Mouse (Mus musculus) right cerebral cortex, postnatal 10 days (tissue): ENCODE measurements around the gene Irf2bpl.
A peak's percentile ranks its signal among the peaks of the same experiment; 100 is the strongest.

ENCODE experiments used
- DNase-seq, 2 experiments: peaks; one replicate each; pipeline ENCODE4 v3.0.0; 2021; ENCODE audit warnings: low spot score in 2 of 2

The Irf2bpl gene

DNA sequence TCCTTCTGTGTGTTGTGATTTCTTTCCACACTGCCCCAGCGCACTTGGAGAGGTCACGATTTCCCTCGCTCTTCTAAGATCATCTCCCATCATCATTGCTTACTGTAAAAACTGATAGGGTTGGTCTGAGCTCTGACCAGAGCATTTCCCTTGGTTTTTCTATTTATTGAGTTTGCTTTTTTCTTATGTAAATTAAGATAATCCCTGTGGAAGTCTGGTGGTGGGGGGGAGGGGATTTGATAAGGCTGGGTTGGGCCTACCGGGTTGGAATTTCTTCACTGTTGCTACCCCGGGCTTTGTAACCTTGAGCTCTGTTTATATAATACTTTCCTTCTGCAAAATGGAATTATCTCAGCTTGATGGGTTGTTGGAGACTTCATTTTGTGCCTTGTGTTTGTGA, 1.1 kb upstream of the Irf2bpl start:
- no peak for DNase-seq

DNA sequence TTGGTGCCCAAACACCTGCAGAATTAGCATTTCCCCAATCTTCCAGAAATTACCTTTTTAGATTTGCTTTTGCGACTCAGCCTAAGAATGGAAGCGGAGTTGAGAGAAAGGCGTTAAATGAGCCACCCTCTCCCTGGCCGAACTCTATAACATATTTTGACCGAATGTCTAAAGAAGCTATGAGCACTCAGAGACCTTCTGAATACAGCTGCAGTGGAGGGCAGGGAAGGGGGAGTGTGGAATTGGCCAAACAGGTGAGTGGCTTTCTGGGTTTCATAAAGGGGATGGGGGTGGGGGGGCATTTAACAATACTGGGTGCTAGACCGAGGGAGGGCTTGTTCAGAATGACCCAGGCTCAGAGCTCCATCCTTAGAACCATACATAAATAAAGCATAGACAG, 738 bp upstream of the Irf2bpl start:
- DNase-seq, result no peak

DNA sequence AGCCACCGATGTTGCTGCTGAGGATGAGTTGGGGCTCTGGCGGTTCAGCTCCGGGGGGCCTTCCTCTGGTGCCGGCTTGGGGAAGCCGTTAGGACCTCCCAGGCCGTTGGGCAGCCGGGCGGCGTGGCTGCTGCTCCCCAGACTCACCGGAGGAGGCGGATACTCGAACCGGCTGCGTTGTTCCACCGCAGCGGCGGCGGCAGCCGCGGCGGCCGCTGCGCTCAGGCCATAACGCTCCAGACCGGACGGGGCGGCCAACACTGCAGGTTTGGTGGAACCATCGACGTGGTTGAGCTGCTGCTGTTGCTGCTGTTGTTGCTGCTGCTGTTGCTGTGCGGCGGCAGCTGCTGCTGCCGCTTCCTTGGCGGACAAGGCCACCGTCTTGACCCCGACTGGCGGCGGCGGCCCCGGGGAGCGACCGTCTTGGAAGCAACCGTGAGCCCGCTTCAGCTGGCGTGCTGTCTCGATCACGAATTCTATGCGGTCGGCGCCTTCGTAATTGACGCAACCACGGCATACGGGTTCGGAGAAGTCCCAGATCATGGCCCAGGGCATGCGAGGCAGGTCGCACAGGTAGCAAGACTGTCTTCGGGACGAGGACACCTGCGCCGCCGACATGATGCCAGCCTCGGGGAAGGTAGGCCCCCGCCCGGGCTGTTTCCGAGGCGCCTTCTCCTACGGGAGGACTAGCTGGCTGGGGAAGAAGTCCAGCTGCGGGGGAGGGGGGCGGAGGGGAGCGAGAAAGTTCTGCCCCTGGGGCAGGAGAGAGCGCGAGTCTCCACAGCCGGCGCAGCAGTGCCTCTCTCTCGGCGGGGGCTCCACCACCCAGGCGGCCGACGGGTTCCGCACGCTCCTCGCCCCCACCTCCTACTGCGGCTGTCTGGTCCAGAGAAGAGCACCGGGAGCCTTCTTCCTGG, 1.1 kb downstream of the Irf2bpl start:
- peak; percentile 71 to 76 for DNase-seq

DNA sequence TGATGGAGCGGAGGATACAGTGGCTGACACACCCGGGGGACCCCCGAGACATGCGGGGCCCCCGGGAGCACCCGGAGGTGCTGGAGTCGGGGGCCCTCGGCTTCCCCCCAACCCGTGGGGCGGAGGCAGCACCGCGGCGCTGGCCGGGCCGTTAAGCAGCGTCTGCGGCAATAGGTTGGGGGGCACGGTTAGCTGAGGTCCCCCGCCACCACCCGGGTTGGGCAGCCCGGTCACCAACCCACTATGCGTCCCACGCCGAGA, 1.6 kb downstream of the Irf2bpl start:
- DNase-seq, result no peak

DNA sequence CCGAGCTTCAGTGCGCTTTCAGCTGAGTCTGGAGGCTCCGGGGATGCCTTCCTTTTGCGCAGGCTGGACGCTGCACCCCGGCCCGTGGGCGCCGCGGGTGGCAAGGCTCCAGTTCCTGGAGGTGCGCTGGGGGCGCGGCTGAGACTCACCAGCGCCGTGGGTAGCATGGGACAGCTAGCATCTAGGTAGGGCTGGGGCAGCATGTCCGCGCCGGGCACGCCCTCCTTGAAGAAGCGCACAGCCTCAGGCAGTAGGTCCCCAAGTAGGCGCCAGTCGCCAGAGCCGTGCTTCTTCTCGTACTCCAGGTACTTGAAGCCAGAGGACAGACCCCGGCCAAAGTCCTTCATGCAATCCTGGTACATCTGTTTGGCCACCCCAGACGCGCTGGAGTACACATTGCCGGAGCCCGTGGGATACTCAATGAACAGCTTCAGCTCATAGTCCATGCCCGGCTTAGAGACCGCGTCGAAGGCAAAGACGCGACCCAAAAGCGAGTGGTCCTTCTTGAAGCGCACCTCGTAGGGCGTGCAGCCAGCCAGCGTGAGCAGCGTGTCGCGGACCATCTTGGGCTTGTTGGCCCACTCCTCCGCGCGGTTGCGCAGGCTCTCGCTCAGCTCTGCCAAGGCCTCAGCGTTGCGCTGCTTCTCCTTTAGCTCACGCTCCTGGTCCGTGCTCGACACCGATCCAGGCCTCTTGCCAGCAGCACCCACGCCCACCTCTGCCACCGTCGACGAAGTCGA, 2.1 kb downstream of the Irf2bpl start:
- DNase-seq, result peak; percentile 86 to 88

DNA sequence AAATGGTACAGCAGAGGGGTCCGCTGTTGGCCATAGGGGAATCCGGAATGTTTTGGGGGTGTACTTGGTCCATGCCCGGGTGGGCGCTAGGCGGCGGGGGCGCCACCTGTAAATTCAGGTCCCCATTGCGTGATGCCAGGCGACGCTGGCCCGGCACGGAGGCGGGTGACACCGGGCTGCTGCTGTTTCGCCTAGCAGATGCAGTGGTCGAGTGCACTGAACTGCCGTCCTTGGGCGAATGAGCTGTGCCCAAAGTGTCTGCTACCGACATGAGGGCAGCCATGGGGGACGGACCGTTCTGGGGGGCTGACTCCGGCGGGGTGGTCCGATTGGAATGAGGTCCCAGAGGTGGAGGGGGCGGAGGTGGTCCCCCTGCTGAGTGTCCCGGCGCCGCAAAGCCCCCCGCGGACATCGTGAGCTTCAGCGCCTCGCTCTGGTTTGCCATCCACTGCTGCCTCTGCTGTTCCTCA, 2.8 kb downstream of the Irf2bpl start:
- DNase-seq, result no peak

DNA sequence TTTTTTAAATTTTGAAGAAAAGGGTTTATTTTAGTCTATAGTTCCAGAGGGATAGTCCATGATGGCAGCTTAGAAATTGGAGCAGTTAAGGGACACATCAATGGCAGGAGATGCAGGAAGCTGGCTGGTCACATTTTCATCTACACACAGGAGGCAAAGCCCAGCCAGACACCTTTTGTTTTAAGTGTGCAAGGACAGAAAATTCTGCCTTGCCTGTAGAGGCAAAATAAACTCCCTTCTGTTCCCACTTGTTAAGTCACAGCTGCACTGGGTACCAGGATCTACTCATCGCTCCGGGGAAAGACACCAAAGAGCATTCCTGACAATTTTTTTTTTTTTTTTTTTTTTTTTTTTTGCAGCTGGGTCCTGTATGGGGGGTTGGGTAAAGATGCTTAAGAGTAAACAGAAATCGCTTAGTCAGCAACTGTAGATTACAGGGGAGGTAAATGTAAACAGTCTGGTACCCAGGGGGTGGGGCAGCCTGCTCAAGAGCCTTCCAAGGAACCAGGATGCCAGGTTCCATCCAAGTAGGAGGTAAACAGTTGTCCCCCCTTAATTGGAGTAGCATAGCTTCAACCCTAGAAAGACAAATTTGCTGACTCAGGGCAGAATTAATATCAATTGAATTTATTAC, 4.4 kb downstream of the Irf2bpl start:
- no peak for DNase-seq

DNA sequence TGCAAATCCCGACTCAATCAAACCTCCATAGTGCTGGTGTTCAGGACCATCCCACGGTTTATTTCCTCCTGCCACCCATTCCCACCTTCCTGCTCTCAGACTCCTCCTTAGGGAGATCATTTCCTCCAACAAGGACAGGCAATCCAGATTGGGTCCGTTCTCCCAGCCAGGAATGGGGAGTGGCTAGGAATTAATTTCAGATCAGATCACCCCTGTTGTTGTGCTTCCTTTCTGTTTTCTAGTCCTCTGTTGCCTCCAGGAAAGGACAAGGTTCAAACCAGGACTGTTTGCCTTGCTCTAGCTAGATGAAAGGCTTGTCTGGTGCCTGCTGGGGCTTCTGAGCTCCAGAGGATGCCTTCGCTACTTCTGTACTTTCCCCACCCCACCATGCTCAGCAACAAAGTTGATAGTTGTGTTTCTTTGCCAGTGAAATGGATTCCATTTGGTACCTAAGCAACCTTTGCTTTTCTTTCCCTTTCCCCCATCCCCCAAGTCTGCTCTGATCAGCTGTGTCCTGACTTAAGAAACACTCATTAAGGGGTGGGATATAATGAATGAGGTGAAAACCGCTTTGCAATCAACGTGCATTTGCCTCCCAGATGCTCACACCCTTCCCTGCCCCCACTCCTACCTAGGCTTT, 5.0 kb downstream of the Irf2bpl start:
- DNase-seq, result no peak

DNA sequence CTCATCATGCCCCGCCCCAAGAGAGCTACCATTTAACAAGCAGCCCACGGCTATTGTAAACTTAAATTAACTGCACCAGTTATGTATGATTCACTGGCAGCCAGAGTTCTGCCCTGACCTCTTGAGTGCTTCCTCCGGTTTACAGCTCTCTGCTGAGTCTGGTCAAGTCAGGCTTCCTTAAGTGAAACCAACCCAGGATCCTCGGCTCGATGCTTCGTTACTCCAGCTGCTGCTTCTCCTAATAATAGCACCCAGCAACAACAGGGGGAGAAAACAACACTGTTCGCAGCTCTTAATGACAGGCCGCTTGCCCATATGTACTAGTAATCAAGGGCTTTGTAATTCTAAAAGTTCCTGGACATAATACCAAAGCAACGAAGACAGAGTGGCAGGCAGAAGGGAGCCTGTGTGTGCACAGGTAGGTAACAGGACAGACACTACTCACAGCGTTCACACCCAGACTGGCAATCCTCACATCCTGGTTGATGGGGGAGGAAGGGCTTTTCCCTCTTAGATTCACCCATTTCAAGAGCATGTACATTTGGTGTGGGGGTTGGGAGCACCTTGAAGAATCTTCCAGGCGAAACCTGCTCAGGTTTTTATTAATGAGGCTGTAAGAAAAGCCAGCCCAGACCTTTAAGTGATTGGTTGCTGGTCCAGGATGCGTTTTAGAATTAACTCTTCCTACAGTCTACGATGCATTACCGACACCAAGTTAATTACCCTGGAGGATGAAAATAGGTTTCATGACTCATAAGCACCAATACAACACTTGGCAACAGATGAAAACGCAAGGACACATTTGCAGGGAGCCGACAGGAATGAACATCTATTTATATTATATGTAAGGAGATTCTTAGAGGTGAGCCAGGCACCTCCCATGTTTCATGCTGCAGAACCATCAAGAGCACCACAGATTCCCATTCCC, 5.9 kb downstream of the Irf2bpl start:
- no peak for DNase-seq

DNA sequence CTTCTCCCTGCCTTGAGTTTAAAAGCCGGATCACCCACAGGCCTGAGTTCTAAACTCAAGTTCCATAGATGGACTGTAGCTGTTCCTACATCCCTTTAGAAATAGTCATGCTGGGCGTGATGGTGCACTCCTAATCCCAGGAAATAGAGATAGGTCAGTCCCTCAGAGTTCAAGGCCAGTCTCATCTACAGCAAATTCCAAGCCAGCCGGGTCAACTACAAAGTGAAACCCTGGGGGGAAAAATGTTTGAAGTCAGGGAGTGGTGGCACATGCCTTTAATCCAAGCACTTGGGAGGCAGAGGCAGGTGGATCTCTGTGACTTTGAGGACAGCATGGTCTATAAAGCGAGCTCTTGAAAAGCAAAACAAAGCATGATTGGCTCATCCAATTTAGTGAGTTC, 7.6 kb downstream of the Irf2bpl start:
- DNase-seq, result no peak

DNA sequence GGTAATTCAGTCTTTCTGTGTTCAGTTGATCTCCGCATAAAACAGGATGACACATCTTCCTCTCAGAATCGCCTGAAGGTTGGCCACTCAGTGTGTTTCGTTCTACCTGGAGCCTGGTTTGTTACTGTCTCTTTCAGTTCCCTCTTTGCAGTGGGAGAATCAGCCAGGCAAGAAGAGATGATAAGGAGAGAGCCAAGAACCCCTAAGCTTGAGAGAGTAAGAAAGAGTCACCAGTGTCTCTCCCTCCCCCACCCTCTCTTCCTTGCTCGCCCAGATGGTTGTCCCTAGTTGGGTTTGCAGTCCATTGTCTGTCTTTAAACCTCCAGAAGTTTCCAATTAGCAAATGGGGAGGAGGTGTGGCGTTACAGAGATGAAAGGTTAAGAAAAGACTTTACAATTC, 8.5 kb downstream of the Irf2bpl start:
- no peak for DNase-seq

DNA sequence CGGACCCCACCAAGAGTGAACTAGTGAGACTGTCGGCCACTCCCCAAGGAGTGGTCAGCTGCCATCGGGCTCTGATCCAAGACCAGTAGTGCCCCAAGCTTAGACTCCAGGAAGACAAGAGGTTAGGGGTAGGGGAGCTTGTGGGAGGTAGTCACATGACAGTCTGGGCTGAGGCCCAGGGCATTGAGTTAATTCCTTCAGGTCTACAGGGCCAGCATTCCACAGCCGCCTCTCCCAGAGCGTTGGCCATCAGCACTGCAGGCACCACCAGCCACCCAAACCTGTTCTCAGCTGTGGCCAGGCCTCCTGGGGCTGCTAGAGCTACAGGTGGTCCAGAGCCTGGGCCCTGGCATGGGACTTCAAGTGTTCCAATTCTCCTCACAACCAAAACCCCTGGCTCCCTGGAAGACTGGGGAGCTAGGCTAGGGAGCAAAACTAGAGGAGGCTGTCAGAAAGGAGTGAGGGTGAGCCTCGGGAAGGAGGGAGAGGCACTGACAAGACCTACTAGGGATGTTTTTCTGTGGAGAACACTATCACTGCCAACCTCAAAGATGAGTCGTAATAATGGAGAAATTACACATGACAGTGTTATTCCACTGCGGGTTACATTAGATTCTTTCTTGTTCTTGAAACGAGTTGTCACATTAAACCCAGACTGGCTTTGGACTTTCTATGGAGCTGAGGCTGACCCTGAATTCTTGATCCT, 12.1 kb downstream of the Irf2bpl start:
- no peak for DNase-seq

DNA sequence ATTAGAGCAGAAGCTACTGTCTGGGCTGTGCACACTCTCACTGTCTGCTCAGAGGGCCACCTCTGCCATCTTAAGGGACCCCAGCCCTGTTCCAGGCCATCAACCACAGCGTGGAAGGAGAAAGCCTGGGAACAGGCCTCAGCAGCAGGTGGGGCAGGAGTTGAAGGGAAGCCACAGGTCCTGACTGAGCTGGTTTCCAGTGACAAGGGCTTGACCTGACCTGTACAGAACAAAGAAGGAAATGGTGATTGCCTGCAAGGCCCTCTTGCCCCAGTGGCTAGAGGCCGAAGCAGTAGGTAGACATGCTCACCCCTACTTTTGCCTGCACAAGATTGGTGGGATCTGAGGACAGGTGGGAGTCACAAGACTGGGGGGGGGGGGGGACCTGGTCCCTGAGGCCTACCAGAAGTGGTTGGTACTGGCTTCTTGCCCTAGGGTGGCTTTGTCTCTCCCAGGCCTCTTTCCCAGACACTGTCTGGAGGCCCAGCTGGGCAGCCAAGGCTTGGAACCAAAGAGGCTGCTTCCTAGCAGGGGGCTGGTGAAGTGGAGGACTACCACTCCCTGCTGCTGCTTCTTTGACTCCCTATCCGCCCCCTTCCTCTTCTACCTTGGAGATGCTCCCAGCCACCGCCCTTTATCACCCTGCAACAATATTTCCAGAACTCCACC, 12.8 kb downstream of the Irf2bpl start:
- DNase-seq, result no peak

DNA sequence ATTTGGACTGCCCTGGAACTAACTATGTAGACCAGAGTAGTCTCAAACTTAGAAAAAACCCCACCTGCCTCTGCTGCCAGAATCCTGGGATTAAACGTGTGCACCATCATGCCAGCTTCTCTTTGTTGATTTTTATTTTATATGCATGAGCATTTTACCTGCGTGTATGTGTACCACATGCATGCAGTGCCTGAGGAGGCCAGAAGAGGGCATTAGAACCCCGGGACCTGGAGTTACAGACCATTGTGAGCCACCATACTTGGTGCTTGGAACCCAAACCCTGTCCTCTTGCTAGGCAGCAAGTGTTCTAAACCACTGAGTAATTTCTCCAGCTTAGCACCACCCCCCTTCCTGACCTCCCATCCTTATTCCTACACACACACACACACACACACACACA, 13.6 kb downstream of the Irf2bpl start:
- no peak for DNase-seq

DNA sequence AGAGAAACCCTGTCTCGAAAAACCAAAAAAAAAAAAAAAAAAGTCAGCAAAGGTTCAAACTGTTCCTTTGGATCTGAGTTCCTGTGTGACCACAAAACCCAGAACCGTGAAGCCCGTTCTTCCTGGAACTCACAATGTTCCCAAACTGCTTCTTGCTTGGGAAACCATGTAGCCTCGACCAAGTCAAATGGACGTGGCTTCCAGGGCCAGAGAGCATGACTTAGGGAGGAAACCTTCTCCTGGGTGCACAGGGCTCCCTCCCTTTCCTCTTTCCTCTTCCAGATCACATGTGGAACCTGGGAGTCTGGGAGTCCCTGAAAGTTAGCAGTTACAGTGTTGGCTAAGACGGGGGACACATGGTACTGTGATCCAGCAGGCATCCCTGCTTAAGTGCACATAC, 14.8 kb downstream of the Irf2bpl start:
- DNase-seq, result no peak

DNA sequence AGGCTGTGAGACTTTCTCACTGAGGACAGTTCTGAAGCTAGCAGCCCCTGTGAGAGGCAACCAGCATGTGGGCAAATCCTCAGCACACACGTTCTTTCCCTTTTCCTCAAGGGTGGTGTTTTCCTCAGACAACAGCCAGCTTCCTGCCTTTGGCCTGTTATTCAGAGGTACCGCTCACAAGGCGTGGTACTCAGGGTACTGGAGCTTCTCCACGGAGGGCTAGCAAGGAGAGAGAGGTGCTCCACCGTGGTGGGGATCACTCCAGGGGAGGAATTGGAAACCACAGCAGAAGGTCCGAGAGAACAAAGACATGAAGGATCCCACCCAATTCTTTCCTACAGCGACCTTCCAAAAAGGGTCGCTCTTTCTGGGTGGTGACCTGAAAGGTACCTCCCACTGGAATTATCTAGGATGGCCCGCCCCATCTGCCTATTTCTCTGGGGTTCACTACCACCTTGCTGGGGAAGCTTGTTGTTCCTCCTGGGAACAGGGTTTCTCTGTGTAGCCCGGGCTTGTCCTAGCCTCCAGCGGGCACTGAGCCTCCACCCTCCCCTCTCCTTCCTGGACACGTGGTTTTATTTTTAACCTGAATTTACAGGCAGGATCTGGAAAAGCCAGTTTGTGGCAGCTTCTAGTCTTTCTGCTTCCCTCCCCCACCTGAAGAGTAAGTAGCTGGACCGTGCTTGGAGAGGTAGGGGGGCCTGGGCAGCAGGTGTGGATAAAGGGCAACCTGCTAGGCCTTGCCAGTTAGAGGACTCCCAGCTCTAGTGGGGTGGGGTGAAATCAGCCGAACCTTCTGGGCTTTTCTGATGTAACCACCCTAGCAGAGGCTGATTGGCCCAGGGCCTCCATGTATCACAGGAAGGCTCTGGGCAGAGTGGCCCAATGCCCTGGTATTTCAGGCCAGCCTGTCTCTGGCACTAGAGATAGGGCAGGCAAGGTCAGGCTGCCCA, 17.1 kb downstream of the Irf2bpl start:
- DNase-seq, result no peak

DNA sequence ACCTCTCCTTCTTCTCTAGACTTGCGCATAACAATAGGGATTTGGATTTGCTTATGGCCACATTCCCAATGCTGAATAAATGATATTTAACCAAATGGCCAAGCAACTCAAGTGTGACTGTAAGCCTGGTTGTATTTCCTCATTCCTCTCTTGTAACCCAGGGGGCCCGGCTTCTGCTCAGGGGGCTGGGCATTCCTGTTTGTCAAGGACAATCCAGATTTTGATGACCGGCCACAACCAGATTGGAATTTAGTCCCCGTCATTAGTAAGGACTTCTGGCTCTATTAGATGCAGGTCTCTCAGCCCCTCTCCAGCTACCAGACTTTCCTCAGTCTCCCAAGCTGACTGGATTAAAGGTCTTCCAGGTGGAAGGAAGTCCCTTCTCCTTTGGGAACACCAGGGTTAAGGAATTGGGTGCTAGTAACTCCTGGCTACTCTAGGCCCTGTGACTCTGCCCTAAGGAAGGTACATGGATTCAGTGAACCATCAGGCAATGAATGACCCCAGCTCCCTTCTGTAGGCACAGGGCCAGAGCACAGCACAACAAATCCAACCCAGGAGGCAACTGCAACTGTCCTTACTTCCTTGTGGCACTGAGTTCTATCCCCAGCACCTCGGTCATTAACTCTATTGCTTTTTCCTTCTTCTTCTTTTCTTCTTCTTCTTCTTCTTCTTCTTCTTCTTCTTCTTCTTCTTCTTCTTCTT, 20.1 kb downstream of the Irf2bpl start:
- DNase-seq, result no peak
